In genomic region chr11:50847047-50847446, GRCm38 (mm10) we compare ENCODE assay signal across 14 mouse cellular contexts. TPM values are rescaled to one million over a fixed set of nuclear protein-coding genes. Genes with fewer than 3 reads are reported as not detected.
DNase-seq lines count a peak whose midpoint lies in the region; ATAC-seq and TF ChIP-seq lines count a peak whose summit lies in the region.
"Had no signal": no experiment of that assay in that cellular context is flagged by ENCODE, and none has a peak within 500 bp of the region (broad histone marks: within the 10 kb centered on the region; RNA-seq: fewer than 3 reads in every experiment).

No protein-coding gene starts in this region.

- WGBS in lung, embryonic 14.5 days, result 70% methylated on average over 5 of the region's 5 CpGs
- WGBS in hindbrain, embryonic 12.5 days, result 72% methylated on average over 5 of the region's 5 CpGs

- peaks cover 46% of the 10 kb centered on the region for H3K27me3 ChIP-seq in lung, embryonic 14.5 days (ENCODE audit: insufficient read depth, low read length)
- peaks cover 52% of the 10 kb centered on the region for H3K27me3 ChIP-seq in hindbrain, embryonic 12.5 days

- no peak overlapping the region for H3K4me3 ChIP-seq in gastrocnemius, adult 2 months
- no peak overlapping the region for H3K4me3 ChIP-seq in lung, embryonic 14.5 days (ENCODE audit: low read depth, low read length)
- H3K4me3 ChIP-seq in hindbrain, embryonic 12.5 days, result no peak overlapping the region
- H3K4me3 ChIP-seq: embryonic facial prominence, embryonic 12.5 days; midbrain, embryonic 10.5 days had no signal

- H3K9me3 ChIP-seq in lung, embryonic 14.5 days (ENCODE audit: low read depth, low read length), result no peaks in the 10 kb centered on the region
- peaks cover 7% of the 10 kb centered on the region; the same call in 1 of the 2 replicates for H3K9me3 ChIP-seq in hindbrain, embryonic 12.5 days (replicated peaks)
- H3K9me3 ChIP-seq: midbrain, embryonic 10.5 days had no signal

- H3K4me1 ChIP-seq in lung, embryonic 14.5 days (ENCODE audit: insufficient read depth), result no peaks in the 10 kb centered on the region; the same call in 1 of the 2 replicates
- H3K4me1 ChIP-seq in hindbrain, embryonic 12.5 days, result peaks cover 16% of the 10 kb centered on the region

- TF ChIP-seq CTCF in gastrocnemius, adult 2 months (IDR thresholded peaks at IDR 0.05), result 0 out of 2 replicates have a peak, but pooled peaks have one; percentile 4
- TF ChIP-seq CTCF in lung, embryonic 14.5 days (IDR thresholded peaks at IDR 0.05; ENCODE audit: low read depth), result peak; percentile 56

- H3K36me3 ChIP-seq in lung, embryonic 14.5 days (ENCODE audit: insufficient read depth), result no peaks in the 10 kb centered on the region
- H3K36me3 ChIP-seq in hindbrain, embryonic 12.5 days, result no peaks in the 10 kb centered on the region
- H3K36me3 ChIP-seq: embryonic facial prominence, embryonic 12.5 days; midbrain, embryonic 10.5 days had no signal

- no peak overlapping the region for H3K27ac ChIP-seq in gastrocnemius, adult 2 months
- no peak overlapping the region for H3K27ac ChIP-seq in lung, embryonic 14.5 days (ENCODE audit: low read depth)
- H3K27ac ChIP-seq in hindbrain, embryonic 12.5 days, result no peak overlapping the region
- H3K27ac ChIP-seq: embryonic facial prominence, embryonic 12.5 days; midbrain, embryonic 10.5 days had no signal

- DNase-seq in gastrocnemius, adult 2 months, result no peak
- DNase-seq in gastrocnemius, postnatal 25 days, result no peak
- DNase-seq in lung, embryonic 14.5 days, result peak; percentile 20
- no peak for DNase-seq in lung, postnatal 10 days
- DNase-seq in ES-CJ7 (ENCODE audit: low read depth, low spot score), result peak; percentile 57
- peak; percentile 31 for DNase-seq in naive thymus-derived CD4-positive, alpha-beta T cell, adult 2 months (ENCODE audit: low read depth)
- no peak for DNase-seq in heart, postnatal 14 days
- DNase-seq: heart, postnatal 4 days; kidney, postnatal 36 days had no signal

- ATAC-seq in lung, embryonic 14.5 days (ENCODE audit: insufficient read depth), result no peak
- ATAC-seq in hindbrain, embryonic 12.5 days (ENCODE audit: low FRiP score), result no peak

- no peak overlapping the region for H3K4me2 ChIP-seq in lung, embryonic 14.5 days
- no peak overlapping the region for H3K4me2 ChIP-seq in hindbrain, embryonic 12.5 days (replicated peaks)
- H3K4me2 ChIP-seq: embryonic facial prominence, embryonic 12.5 days had no signal

- H3K9ac ChIP-seq in lung, embryonic 14.5 days, result no peak overlapping the region
- no peak overlapping the region for H3K9ac ChIP-seq in hindbrain, embryonic 12.5 days
- H3K9ac ChIP-seq: embryonic facial prominence, embryonic 12.5 days had no signal

- intact Hi-C loops in gastrocnemius, adult 2 months (cut with DNase I), result no loop called here
- intact Hi-C loops in heart, postnatal 14 days (cut with DNase I), result no loop called here

RNA-seq across cellular contexts. Expression of gene Grm6, which starts 3.4 kb away (rescaled TPM):
- not detected for total RNA-seq in gastrocnemius, adult 2 months (2021)
- not detected for total RNA-seq in gastrocnemius, postnatal 25 days (2021)
- not detected in 2 replicates for polyA plus RNA-seq in lung, embryonic 14.5 days (2014; fragmentation: Nextera tagmentation; extraction: Ambion mirVana)
- total RNA-seq in heart, postnatal 14 days (2021), result not detected
- not detected in 2 replicates for polyA plus RNA-seq in hindbrain, embryonic 12.5 days (2016; fragmentation: Nextera tagmentation; extraction: Ambion mirVana)
- total RNA-seq: adrenal gland, postnatal 4 days; gastrocnemius, adult 8-10 months; heart, postnatal 4 days had no signal
- polyA plus RNA-seq: embryonic facial prominence, embryonic 12.5 days; midbrain, embryonic 10.5 days had no signal

RNA-seq across cellular contexts. Expression of gene Zfp879, which starts 5.7 kb away (rescaled TPM):
- 1 to 10 TPM; 1.6 to 2.6 TPM for total RNA-seq in gastrocnemius, adult 2 months (2021)
- 1 to 10 TPM; 1.6 to 1.8 TPM for total RNA-seq in gastrocnemius, postnatal 25 days (2021)
- polyA plus RNA-seq in lung, embryonic 14.5 days (2014; fragmentation: Nextera tagmentation; extraction: Ambion mirVana), result 0.32 and 0.35 TPM in 2 replicates
- 1 to 10 TPM in 1 of 2 experiments, under 1 TPM in 1; 0.76 to 1.1 TPM for total RNA-seq in heart, postnatal 14 days (2021)
- 0.75 and 0.79 TPM in 2 replicates for polyA plus RNA-seq in hindbrain, embryonic 12.5 days (2016; fragmentation: Nextera tagmentation; extraction: Ambion mirVana)

RNA-seq across cellular contexts. Expression of gene Zfp354c, which starts 19.5 kb away (rescaled TPM):
- 1 to 10 TPM; 3.6 to 4.5 TPM for total RNA-seq in gastrocnemius, adult 2 months (2021)
- 1 to 10 TPM; 4.3 to 5.0 TPM for total RNA-seq in gastrocnemius, postnatal 25 days (2021)
- 34.1 and 34.2 TPM in 2 replicates for polyA plus RNA-seq in lung, embryonic 14.5 days (2014; fragmentation: Nextera tagmentation; extraction: Ambion mirVana)
- 1 to 10 TPM; 5.0 to 5.3 TPM for total RNA-seq in heart, postnatal 14 days (2021)
- 51.8 and 59.3 TPM in 2 replicates for polyA plus RNA-seq in hindbrain, embryonic 12.5 days (2016; fragmentation: Nextera tagmentation; extraction: Ambion mirVana)

RNA-seq across cellular contexts. Expression of gene Zfp454, which starts 40.4 kb away (rescaled TPM):
- total RNA-seq in gastrocnemius, adult 2 months (2021), result 1 to 10 TPM; 1.9 to 3.2 TPM
- total RNA-seq in gastrocnemius, postnatal 25 days (2021), result 1 to 10 TPM; 1.8 TPM
- polyA plus RNA-seq in lung, embryonic 14.5 days (2014; fragmentation: Nextera tagmentation; extraction: Ambion mirVana), result 8.2 and 8.9 TPM in 2 replicates
- 1 to 10 TPM in 1 of 2 experiments, under 1 TPM in 1; 0.78 to 1.3 TPM for total RNA-seq in heart, postnatal 14 days (2021)
- polyA plus RNA-seq in hindbrain, embryonic 12.5 days (2016; fragmentation: Nextera tagmentation; extraction: Ambion mirVana), result 14.1 and 15.5 TPM in 2 replicates

Comparison
In these comparisons a context has a peak if more than half of its experiments do, and no peak if none do; other contexts are left out.
1. DNase-seq: peak in lung, embryonic 14.5 days (single experiment), ES-CJ7 (single experiment) and naive thymus-derived CD4-positive, alpha-beta T cell, adult 2 months (single experiment); none in gastrocnemius, adult 2 months (single experiment), gastrocnemius, postnatal 25 days (single experiment), lung, postnatal 10 days (single experiment) and heart, postnatal 14 days (0 of 2).